Mouse (Mus musculus) cerebellum, postnatal 36 days (tissue): ENCODE data around the gene Unc13a.

ENCODE experiments used
- DNase-seq, 2 experiments: peaks; one replicate each; pipeline ENCODE4 v3.0.0; 2021 to 2022; ENCODE audit warnings: mixed read lengths in 2 of 2

Unc13a gene

GRCm38 (mm10) chr8:71665331-71666130 lies 6.0 kb downstream of the Unc13a start:
- DNase-seq: no peak

GRCm38 (mm10) chr8:71660325-71661120 lies 11.0 kb downstream of the Unc13a start:
- DNase-seq: peak; percentile 91 to 93

DNA sequence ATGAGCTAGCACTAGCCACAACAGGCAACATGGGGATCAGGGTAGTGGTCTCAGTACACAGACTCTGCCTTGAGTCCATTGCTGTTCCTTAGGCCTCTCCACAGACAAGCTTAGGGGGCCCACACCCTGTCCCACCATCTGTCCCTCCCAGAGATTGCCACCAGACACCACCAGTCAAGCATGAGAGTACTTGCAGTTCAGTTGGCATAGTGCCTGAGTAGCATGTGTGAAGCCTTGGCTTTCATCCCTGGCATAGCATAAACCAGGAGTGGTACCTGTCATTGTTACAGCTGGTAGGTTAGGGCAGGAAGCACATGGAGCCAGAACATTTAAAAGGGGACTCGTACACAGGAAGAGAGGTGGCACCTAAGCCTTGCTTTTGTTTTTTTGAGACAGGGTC lies 11.8 kb downstream of the Unc13a start:
- DNase-seq: peak; percentile 65 to 69

DNA sequence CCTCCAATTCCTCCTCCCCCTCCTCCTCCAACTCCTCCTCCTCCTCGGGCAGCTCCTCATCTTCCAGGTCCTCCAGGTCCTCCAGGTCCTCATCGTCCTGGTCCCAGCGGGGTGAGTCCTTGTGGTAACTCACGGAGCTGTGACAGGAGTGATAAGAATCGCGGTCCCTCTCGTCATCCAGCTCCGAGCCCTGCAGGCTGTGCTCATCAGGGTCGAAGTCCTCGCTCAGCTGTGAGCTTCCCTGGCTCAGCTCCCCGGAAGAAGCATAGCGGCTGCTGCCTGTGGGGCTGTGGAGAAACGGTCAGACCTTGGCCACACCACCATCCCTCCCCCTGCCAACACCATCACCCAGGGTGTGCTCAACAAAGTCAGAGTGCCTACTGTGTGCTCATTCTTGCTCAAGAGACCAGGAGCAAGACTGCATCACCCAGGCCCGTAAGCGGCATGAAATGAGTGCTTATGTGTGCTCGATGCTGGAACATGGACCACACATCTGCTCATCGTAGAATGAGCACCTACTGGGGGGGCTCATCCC lies 13.0 kb downstream of the Unc13a start:
- DNase-seq: no peak

GRCm38 (mm10) chr8:71657816-71658215 lies 13.7 kb downstream of the Unc13a start:
- DNase-seq: no peak

- DNase-seq: no peak
Measured at GRCm38 (mm10) chr8:71654600-71654999, 17.0 kb downstream of the Unc13a start.

DNA sequence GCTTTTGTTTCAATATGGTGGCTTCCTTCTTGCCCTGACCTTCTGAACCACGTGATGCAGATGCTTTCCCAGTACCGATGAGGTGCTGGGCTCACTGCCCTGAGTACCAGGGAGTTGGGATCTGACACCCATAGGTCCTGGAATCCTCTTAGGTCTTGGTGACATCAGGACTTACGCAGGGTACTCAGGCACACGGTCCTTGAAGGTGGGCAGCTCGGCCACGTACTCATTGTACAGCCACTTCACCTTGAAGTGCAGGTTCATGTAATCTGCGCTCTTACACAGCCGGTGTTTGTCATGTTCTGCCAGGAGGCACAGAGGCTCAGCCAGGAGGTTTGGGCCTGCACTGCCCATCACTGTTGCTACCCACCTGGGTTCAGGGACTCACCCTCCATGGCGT lies 26.0 kb downstream of the Unc13a start:
- DNase-seq: no peak

GRCm38 (mm10) chr8:71639318-71639717 lies 32.2 kb downstream of the Unc13a start:
- no peak for DNase-seq

DNA sequence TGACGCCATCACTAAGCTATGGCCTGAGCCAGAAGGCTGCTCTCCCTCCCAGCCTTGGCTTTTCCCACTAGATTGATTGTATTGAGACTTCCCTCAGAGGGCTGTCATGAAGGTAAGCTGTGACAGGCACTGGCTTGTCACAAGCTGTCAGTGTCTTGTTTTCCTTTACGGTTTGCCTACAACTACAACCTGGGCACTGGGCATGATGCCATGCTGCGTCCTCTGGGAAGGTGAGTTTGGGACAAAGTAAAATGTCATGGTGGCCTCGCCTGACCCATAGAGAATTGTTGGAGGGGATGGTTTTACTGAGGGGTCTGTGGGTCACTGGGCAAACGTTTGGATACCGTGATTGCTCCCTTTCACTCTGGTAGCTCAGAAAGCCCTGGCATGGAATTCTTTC lies 33.2 kb downstream of the Unc13a start:
- DNase-seq: no peak

DNA sequence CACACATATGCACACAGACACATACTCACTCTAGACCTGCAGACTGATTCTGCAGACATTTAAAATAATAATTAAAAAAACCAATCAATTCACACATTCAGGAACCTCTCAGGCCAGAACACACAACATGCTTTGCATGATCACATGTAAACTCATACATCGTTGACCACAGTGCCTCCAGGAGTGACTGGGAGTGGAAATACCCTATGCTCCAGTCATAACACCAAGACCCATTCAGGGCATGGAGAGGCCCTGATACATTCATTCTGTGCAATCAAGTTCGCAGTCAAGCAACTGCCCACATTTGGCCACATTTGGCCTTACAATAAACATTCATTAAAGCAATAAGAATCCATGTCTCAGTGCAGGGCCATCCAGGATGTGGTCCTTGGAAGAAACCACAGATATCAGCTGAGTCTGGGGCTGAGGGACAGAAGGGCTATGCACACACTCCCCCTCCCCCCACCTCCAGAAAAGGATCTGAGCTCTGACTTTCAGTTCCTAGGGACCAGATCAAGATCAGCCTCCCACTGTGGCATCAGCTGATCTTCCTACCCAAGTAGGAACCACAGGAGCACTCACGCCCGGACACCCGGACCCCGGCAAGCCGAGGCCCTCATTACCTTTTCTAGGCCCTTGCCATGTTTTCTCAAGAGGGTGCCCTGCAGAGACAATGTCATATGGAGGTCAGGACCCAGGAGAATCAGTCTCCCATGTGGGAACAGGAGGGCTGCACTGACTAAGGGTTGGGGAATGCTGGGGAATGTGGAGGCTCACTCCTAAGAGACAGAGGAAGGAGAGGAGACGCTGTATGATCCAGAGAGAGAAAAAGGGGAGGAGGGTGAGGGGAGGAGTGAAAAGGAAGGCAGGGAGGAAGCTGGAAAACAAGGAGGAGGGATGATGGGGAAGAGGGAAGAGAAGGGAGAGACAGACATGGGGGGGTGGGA lies 34.1 kb downstream of the Unc13a start:
- DNase-seq: no peak

- DNase-seq: no peak
Measured at GRCm38 (mm10) chr8:71633981-71634667, 37.4 kb downstream of the Unc13a start.

DNA sequence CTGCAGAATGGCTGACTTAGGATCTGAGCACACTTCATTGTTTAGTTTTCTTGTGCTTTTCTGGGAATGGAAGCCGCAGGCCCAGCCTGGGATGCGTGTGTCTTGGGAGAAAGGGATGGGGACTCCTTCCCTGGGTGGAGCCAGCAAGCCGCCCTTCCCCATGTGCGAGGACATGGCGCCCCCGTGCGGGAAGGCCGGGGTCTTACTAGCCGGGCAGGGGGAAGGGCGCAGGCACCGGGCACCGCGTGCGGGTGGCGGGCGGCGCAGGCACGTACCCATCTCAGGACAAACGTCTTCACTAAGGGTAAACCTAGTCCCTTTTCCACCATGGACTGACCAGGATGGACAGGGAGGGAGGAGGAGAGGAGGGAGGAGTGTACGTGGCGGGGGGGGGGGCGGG lies 38.4 kb downstream of the Unc13a start:
- DNase-seq: peak in 1 of 2 experiments; percentile 45

GRCm38 (mm10) chr8:71631897-71632296 lies 39.7 kb downstream of the Unc13a start:
- DNase-seq: no peak

DNA sequence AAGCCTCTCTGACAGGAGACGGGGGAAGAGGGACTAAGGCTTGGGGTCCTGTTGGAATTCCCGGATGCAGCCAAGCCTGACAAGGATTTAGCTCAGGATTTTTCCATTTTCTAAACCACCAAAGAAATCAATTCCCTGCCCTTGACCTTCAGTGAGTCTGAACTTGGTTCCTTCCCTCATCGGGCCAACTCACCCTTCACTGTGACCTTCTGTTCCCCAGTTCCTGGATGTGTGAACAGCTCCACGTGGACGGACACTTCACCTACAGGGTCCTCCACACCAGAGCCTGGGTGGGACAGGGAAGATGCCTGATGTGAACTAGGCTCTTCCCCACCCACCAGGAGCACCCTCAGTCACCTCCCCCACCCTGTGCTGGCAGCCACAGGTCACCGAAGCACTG lies 40.8 kb downstream of the Unc13a start:
- DNase-seq: no peak

- no peak for DNase-seq
Measured at GRCm38 (mm10) chr8:71629781-71630212, 41.8 kb downstream of the Unc13a start.

DNA sequence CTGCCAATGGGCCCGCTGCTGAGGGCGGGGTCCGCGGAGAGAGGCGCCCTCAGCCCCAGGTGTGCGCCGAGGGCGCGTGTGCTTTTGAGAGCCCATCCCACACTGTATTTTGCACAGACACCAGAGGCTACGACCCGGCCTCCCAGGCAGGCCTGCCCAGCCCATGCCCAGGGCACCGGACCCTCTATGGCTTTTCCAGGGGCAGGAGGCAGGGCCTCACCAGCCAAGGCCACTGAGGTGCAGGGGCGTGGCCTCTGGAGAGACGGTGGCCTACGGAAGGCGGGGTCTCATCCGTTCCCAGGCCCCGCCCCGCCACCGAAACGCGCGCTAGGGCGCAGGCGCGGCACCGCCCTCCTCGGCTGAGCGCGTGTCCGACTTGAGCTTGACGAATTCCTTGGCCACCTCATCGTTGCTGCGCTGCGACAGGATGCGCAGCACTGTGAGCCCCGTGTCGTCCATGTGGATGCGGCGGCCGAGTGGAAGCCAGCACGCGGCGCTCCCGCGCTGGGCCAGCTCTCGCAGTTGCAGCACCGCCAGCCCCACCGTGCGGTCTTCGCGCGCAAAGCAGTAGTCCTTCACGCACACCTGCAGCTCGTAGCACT lies 42.4 kb downstream of the Unc13a start:
- DNase-seq: peak; percentile 85 to 89

- DNase-seq: no peak
Measured at GRCm38 (mm10) chr8:71628396-71629095, 43.0 kb downstream of the Unc13a start.

- no peak for DNase-seq
Measured at GRCm38 (mm10) chr8:71627265-71628099, 44.1 kb downstream of the Unc13a start.

GRCm38 (mm10) chr8:71626753-71627152 lies 44.8 kb downstream of the Unc13a start:
- no peak for DNase-seq

- DNase-seq: no peak
Measured at GRCm38 (mm10) chr8:71625088-71625487, 46.5 kb downstream of the Unc13a start.
